Mouse (Mus musculus): ENCODE measurements around the gene Cpne4.

GRCm38 (mm10) chr9:104777780-104778179 lies 230.7 kb downstream of the Cpne4 start:
- no peak for TF ChIP-seq GATA1 (IDR thresholded peaks at IDR 0.05; ENCODE audit: low read length)
- TF ChIP-seq TAL1 (IDR thresholded peaks at IDR 0.05; ENCODE audit: low read length) = no peak
